Mouse (Mus musculus): ENCODE data around the gene Dyrk1a. TPM values are rescaled to one million over a fixed set of nuclear protein-coding genes. Genes with fewer than 3 reads are reported as not detected.
A peak's percentile ranks its signal among the peaks of the same experiment; 100 is the strongest.

The Dyrk1a gene
- total RNA-seq, 4 experiments from 2014 or later: 92.8 to 110 (median 102) TPM

GRCm38 (mm10) chr16:94589648-94590047, 19.8 kb downstream of the Dyrk1a start:
- DNase-seq (ENCODE audit: low spot score in 2 of 2): no peak

- DNase-seq (ENCODE audit: low spot score in 2 of 2): no peak
Measured at GRCm38 (mm10) chr16:94590214-94590613, 20.4 kb downstream of the Dyrk1a start.

GRCm38 (mm10) chr16:94590977-94591376, 21.2 kb downstream of the Dyrk1a start:
- DNase-seq (ENCODE audit: low spot score in 2 of 2): no peak

- no peak for DNase-seq (ENCODE audit: low spot score in 2 of 2)
Measured at GRCm38 (mm10) chr16:94591536-94591935, 21.7 kb downstream of the Dyrk1a start.

GRCm38 (mm10) chr16:94596633-94597032, 26.8 kb downstream of the Dyrk1a start:
- DNase-seq (ENCODE audit: low spot score in 2 of 2): no peak

- DNase-seq (ENCODE audit: low spot score in 2 of 2): no peak
Measured at GRCm38 (mm10) chr16:94597640-94598039, 27.8 kb downstream of the Dyrk1a start.

GRCm38 (mm10) chr16:94599977-94600724, 30.3 kb downstream of the Dyrk1a start:
- no peak for DNase-seq (ENCODE audit: low spot score in 2 of 2)

- no peak for DNase-seq (ENCODE audit: low spot score in 2 of 2)
Measured at GRCm38 (mm10) chr16:94601089-94601488, 31.3 kb downstream of the Dyrk1a start.

GRCm38 (mm10) chr16:94601540-94601953, 31.7 kb downstream of the Dyrk1a start:
- peak in 1 of 2 experiments; percentile 55 for DNase-seq (ENCODE audit: low spot score in 2 of 2)

GRCm38 (mm10) chr16:94602188-94602587, 32.4 kb downstream of the Dyrk1a start:
- DNase-seq (ENCODE audit: low spot score in 2 of 2): no peak

GRCm38 (mm10) chr16:94602730-94603129, 32.9 kb downstream of the Dyrk1a start:
- no peak for DNase-seq (ENCODE audit: low spot score in 2 of 2)

- DNase-seq (ENCODE audit: low spot score in 2 of 2): no peak
Measured at GRCm38 (mm10) chr16:94606169-94606568, 36.4 kb downstream of the Dyrk1a start.

GRCm38 (mm10) chr16:94607468-94607867, 37.7 kb downstream of the Dyrk1a start:
- DNase-seq (ENCODE audit: low spot score in 2 of 2): no peak

- DNase-seq (ENCODE audit: low spot score in 2 of 2): no peak
Measured at GRCm38 (mm10) chr16:94608706-94609594, 39.1 kb downstream of the Dyrk1a start.

- no peak for DNase-seq (ENCODE audit: low spot score in 2 of 2)
Measured at GRCm38 (mm10) chr16:94612573-94612972, 42.8 kb downstream of the Dyrk1a start.

- DNase-seq (ENCODE audit: low spot score in 2 of 2): no peak
Measured at GRCm38 (mm10) chr16:94617255-94617654, 47.4 kb downstream of the Dyrk1a start.

GRCm38 (mm10) chr16:94618543-94618942, 48.7 kb downstream of the Dyrk1a start:
- peak in 1 of 2 experiments; percentile 42 for DNase-seq (ENCODE audit: low spot score in 2 of 2)

GRCm38 (mm10) chr16:94619301-94619700, 49.5 kb downstream of the Dyrk1a start:
- DNase-seq (ENCODE audit: low spot score in 2 of 2): no peak

GRCm38 (mm10) chr16:94624871-94625270, 55.1 kb downstream of the Dyrk1a start:
- DNase-seq (ENCODE audit: low spot score in 2 of 2): no peak

- DNase-seq (ENCODE audit: low spot score in 2 of 2): no peak
Measured at GRCm38 (mm10) chr16:94625639-94626038, 55.8 kb downstream of the Dyrk1a start.

GRCm38 (mm10) chr16:94627736-94628135, 57.9 kb downstream of the Dyrk1a start:
- no peak for DNase-seq (ENCODE audit: low spot score in 2 of 2)

- DNase-seq (ENCODE audit: low spot score in 2 of 2): no peak
Measured at GRCm38 (mm10) chr16:94628976-94629729, 59.3 kb downstream of the Dyrk1a start.

Data from left cerebral cortex, adult 8-10 months (tissue).